Mouse (Mus musculus) urinary bladder, postnatal 36 days (tissue): Measurements from ENCODE around the gene Gpalpp1.
A peak's percentile ranks its signal among the peaks of the same experiment; 100 is the strongest.

Source experiments
- DNase-seq, 2 experiments: peaks; one replicate each; pipeline ENCODE4 v3.0.0; 2022; ENCODE audit warnings: low spot score in 2 of 2, mixed read lengths in 1 of 2

Gene Gpalpp1

GRCm38 (mm10) chr14:76099543-76099942 is 11.0 kb downstream of the Gpalpp1 start:
- DNase-seq: no peak

DNA sequence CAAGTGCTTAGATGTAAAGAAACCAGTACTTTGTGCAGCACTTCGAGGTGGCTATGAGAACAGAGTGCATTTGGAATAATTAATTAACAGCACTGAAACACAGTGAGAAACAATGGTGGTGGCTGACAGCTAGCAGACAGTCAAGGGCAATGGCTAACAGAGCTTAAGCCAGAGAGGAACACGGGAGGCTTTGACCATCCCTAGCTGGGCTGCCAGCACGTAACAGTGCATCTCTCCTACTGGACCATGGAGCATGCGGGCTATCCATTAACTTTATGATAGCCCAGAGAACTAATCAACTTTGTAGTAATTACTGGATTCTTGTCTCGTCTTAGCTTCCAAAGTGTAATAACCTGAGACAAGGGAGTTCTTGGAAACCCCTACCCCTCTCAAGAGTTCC is 12.7 kb downstream of the Gpalpp1 start:
- DNase-seq: no peak

- DNase-seq: no peak
These were observed 13.3 kb downstream of the Gpalpp1 start for GRCm38 (mm10) chr14:76097244-76097643.

DNA sequence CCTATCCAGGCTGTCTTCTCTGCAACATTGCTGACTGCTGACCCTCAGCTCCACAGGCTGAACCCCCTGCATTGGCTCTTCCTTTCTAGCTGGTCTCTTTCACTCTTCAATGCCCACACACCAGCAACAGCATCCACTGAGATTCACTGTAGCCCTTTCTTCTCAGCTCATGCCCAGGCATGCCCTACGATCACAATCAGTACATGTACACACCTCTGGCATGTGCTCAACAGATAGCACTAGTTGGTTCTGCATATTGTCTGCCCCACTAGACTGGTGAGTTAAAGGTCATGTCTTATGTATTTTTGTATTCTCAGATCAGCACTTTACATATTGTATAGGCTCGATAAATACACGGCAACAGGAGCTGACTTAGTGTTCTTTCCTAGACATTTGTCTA is 26.4 kb downstream of the Gpalpp1 start:
- peak; percentile 15 to 33 for DNase-seq

GRCm38 (mm10) chr14:76082086-76082636 is 28.4 kb downstream of the Gpalpp1 start:
- DNase-seq: no peak

GRCm38 (mm10) chr14:76081451-76081850 is 29.1 kb downstream of the Gpalpp1 start:
- no peak for DNase-seq

DNA sequence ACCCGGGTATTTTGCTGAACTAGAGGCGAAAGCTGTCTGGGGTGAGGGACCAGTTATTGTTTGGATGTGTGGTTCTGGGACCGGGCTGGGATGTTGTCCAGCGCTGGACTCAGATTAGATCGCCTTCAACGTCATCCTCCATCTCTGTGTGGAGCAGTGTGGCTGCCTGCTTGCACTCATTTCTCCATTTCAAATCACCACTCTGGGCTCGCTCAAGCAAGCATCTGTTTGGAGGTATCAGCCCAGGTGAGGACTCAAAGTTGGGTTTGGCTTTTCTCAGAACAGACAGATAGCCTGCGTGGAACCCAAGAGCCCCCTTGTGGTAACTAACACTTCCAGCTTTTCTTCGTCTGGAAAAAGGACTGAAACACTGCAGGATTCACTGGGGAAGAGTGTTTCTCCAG is 33.5 kb downstream of the Gpalpp1 start:
- peak; percentile 17 to 19 for DNase-seq

- DNase-seq: no peak
These were observed 34.0 kb downstream of the Gpalpp1 start for GRCm38 (mm10) chr14:76076602-76077001.

DNA sequence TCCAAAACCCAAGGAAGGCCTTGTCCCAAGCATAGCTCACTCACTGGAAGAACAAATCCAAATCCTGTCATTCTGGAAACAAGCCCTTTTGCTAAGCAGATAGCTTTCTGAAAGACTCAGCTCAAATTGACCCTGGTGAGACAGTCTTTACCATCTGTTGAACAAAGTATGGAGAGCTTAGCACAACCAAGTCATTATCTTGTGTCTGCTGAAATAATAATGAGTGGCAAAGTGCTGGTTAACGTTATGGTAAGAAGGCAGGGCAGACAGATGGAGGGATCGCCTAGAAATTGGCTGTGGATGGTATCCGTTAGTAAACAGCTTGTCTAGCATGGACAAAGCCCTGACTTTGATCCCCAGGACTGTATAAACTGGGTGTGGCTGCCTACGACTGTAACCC is 34.8 kb downstream of the Gpalpp1 start:
- DNase-seq: no peak

DNA sequence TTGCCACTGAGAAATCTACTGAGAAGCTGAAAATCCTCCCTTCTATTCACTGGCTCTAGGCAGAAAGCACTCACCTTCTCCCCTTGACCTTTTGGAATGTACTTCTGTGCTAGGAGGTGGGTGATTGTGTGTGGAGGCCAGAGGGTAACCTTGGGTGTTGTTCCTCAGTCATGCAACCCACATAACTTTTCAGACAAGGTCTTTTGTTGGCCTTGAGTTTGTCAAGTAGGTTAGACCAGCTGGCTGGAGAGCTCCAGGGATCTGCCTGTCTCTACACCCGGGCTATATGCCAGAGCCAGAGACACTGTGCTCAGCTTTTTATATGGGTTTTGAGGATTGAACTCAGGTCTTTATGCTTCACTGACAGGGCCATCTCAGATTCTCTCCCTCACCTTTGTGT is 36.4 kb downstream of the Gpalpp1 start:
- no peak for DNase-seq

DNA sequence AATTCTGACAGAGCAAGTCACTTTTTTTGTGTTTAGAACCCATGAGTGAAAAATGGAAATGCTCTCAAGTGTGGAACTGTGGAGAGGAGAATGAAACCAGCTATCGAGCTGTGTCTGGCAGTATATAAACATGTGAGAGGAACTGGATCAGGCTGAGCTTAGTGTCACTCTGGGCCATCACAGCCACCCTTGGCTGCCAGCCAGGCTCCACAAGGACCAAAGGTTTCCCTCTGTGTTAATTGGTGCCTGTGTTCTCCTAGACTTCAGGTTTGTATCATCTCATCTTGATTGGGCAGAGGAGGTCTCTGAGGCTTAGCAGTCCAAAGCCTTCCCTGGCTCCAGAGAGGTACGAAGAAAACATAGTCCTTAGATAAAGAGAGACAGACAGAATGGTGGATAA is 37.9 kb downstream of the Gpalpp1 start:
- no peak for DNase-seq

GRCm38 (mm10) chr14:76069296-76069695 is 41.3 kb downstream of the Gpalpp1 start:
- DNase-seq: no peak

DNA sequence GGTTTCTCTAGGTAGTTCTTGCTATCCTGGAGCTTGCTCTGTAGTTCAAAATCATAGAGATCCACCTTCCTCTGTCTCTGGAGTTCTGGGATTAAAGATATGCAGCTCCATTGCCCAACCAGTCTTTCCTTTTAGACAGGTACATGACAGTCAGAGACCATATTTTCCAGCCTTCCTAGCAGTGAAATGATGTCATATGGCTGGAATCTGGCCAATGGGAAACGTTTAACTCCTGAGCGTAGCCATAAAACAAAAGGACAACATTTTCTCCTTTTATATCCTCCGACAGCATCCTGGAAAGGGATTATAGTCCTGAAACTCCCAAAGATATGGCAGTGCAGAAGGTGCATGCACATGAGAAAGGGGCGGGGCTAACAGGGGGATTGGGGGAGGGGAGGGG is 42.3 kb downstream of the Gpalpp1 start:
- no peak for DNase-seq

DNA sequence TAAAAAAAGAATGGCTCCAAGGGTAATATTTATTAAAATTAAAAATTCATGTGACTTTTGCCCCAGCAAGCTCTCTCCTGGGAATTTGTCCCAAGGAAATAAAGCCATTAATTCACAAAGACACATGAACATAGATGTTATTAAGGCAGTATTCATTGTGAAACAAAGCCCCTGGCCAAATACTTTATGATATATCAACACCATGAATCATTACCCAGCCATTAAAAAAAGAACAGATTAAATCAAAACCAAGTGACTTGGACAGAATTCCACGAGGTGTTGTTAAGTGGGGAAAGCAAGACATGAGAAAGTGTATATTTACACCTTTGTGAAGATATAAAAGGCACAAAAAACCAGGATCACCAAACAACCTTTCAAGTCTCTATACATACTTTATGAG is 43.3 kb downstream of the Gpalpp1 start:
- DNase-seq: no peak

- peak in 1 of 2 experiments; percentile 4 for DNase-seq
These were observed 51.1 kb downstream of the Gpalpp1 start for GRCm38 (mm10) chr14:76059441-76059840.

DNA sequence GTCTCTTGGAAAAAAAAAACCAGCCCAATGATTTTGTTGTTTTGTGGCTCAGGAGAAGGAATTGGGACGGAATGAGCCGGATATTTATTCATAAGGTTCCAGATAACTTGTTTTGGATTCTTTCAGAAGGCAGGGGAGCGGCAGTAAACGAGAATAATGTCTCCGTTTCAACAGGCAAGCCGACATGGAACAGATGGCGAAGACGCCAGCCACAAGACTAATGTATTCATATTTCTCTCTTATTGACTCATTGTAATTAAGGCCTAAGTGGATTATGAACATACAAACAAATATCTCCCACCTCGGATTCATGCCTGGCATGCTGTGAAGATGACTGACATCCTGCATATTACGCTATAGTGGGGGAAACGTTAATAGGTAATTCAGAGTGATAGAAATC is 56.8 kb downstream of the Gpalpp1 start:
- no peak for DNase-seq

DNA sequence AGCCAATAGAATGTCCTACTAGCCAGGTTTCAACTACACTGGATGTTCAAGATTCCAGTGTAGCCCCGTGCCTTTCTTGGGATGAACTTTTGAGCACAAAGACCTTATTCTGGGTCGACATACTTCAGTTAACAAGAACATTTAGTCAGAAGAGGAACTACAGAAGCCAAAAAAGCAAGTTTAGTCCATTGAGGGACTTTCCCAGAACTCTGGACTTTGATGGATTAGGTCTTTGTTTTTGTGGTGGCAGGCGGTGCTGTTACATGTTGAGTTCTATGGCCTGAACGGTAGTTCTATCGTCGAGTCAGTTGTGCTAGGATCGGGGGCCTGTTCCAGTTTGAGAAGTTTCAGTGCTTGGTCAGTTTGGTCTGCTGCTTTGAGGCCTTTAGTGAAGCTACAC is 58.6 kb downstream of the Gpalpp1 start:
- no peak for DNase-seq

DNA sequence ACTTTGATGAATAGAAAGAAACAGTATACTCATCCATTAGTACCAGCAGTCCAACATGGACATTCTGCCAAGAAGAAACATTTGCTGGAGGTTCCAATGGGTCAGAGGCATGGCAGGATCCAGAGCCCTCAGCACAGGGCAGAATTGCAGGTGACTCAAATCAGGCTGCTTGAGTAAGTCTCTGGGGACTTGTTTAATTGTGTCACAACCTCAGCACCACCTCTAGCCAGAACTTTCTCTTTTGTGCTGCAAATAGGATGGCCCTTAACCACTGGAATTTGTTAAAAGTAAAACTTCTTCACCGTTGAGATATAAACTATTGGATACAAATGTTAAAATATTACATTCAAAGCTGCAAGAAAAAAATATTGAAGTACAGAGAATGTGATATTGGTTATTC is 64.8 kb downstream of the Gpalpp1 start:
- DNase-seq: no peak

GRCm38 (mm10) chr14:76044164-76044557 is 66.4 kb downstream of the Gpalpp1 start:
- DNase-seq: no peak

GRCm38 (mm10) chr14:76043251-76044163 is 67.1 kb downstream of the Gpalpp1 start:
- DNase-seq: no peak
